Mouse (Mus musculus) small intestine, adult 2 months (tissue): ENCODE measurements around the gene Tmcc2. TPM values are rescaled to one million over a fixed set of nuclear protein-coding genes. Genes with fewer than 3 reads are reported as not detected.

Experiments
- H3K27ac ChIP-seq: fragments of 200-500 bp; 2 replicates; pipeline ENCODE4 v1.5.1; 2012; ENCODE audit warnings: low read depth, low read length, control low read depth, inconsistent platforms; ENCODE audit not compliant: insufficient read depth
- H3K27me3 ChIP-seq: fragments of 200-500 bp; 2 replicates; pipeline ENCODE4 v1.6.1; 2012; ENCODE audit warnings: mild to moderate bottlenecking, moderate library complexity, low read length, inconsistent platforms; ENCODE audit not compliant: control insufficient read depth, insufficient read depth
- H3K36me3 ChIP-seq: fragments of 200-500 bp; 2 replicates; pipeline ENCODE4 v1.6.1; 2012; ENCODE audit warnings: mild to moderate bottlenecking, low read length, control low read depth, inconsistent platforms; ENCODE audit not compliant: control insufficient read depth, insufficient read depth
- H3K4me1 ChIP-seq: fragments of 200-500 bp; 2 replicates; pipeline ENCODE4 v1.6.1; 2012; ENCODE audit warnings: low read length, inconsistent platforms, mixed read lengths; ENCODE audit not compliant: control insufficient read depth, insufficient read depth, insufficient read length
- H3K4me3 ChIP-seq: fragments of 200-500 bp; 2 replicates; pipeline ENCODE4 v1.5.1; 2012; ENCODE audit warnings: low read depth, mild to moderate bottlenecking, control low read depth, inconsistent platforms, low read length, moderate library complexity
- CTCF ChIP-seq: fragments of 200-500 bp; IDR thresholded peaks from 2 replicates; pipeline ENCODE4 v1.5.1; 2012; ENCODE audit warnings: low read depth, mild to moderate bottlenecking, control low read depth, inconsistent platforms, low read length, moderate library complexity, mixed read lengths; ENCODE audit not compliant: insufficient replicate concordance, insufficient read length; ENCODE audit errors: extremely low read depth
- POLR2A ChIP-seq: fragments of 200-500 bp; IDR thresholded peaks from 2 replicates; pipeline ENCODE4 v1.6.1; 2012; ENCODE audit warnings: low read depth, mild to moderate bottlenecking, control low read depth, inconsistent platforms, low read length, moderate library complexity
- WGBS: fragments of 180-500 bp; shearing (Covaris S2); methylation state at CpG from one replicate; pipeline ENCODE4 v1.1.7; 2018; 5-methylcytosine and 5-hydroxymethylcytosine counted together
- polyA plus RNA-seq: library from polyadenylated mRNA; depleted of rRNA; stranded (reverse); fragments of >200 nt; gene quantifications from 2 replicates; pipeline ENCODE4 v1.2.3, GENCODE M21; 2012; rRNA removed

The Tmcc2 gene
- polyA plus RNA-seq, 1 experiment, result 3.8 TPM

DNA sequence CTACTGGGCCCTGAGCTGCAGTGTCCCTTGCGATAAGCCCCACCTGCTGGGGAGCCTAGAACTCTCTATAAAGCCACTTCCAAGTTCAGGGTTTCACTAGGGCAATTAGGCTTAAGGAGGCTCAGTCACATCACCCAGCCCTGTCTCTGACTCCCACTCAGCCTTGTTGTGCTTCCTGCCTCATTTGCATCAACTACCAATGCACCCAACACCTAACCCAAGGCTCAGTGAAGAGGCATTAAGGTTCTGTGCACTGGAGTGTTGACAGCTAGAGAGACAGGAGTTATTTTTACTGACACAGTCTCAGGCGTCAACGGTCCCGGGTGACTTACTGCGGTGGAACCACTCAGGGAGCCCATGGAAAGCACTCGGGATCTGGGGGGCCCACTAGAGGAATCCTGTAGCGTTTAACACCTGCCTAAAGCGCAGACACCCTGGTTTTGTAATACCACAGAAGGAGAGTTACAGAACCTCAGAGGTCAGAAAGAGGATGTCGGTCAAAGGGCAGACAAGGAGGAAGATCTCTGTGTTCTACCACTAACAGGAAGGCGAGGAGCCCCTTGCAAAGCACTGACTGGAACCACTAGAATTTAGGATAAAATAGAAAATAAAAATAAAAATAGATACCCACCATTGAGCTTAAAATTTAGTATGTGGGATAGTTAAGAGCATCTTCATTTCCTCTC lies 79.8 kb downstream of the Tmcc2 start:
- Histone ChIP-seq H3K36me3 (no peaks in the 10 kb centered on the region), H3K4me1 (peaks cover 9% of the 10 kb centered on the region), H3K4me3 (no peak overlapping the region), H3K27me3 (no peaks in the 10 kb centered on the region), H3K27ac (no peak overlapping the region)
- 68% methylated on average over 10 of the region's 10 CpGs for WGBS
- no peak for TF ChIP-seq CTCF
- no peak for TF ChIP-seq POLR2A

DNA sequence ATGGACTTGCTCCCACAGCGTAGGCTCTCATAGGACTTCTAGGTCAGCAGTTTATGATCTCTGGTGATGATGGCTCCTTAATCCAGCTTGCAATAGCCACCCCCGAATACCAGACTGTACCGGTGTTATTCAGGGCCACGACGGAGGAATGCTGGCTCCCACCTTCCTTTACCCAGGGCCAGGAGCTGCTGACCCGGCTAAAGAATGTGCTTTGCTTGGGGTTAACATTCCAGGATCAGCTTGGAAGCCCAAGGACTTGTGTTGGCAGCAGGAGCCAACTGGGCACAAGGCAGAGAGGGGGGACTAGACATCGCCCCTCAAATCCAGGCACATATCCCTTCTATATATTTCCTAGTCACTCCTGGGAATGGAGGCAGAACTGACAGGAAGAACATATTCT lies 80.3 kb downstream of the Tmcc2 start:
- no peaks in the 10 kb centered on the region for H3K36me3 ChIP-seq
- TF ChIP-seq POLR2A (no peak), CTCF (no peak)
- peaks cover 8% of the 10 kb centered on the region for H3K4me1 ChIP-seq
- no peak overlapping the region for H3K4me3 ChIP-seq
- no peak overlapping the region for H3K27ac ChIP-seq
- WGBS, result 62% methylated on average over 7 of the region's 7 CpGs
- no peaks in the 10 kb centered on the region for H3K27me3 ChIP-seq

DNA sequence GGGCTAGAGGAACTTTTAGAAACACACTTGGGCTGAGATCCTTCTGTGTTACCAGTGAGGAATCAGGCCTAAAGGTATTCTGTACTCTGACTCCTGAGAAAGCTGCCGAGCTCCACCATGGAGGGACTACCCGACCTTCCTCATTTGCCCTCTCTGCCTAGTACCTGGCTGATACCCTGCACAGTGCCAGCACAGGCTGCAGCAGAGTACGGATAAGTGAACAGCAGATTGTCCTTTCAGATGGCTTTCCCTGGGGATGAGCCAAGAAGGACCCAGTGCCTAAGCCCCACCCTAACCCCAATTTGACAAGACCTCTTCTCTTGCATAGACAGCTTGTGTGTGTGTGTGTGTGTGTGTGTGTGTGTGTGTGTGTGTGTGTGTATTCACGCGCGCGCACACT lies 82.4 kb downstream of the Tmcc2 start:
- 78% methylated on average over 7 of the region's 7 CpGs for WGBS
- Histone ChIP-seq H3K4me1 (peaks cover 3% of the 10 kb centered on the region; the same call in 1 of the 2 replicates), H3K27ac (no peak overlapping the region), H3K27me3 (no peaks in the 10 kb centered on the region), H3K36me3 (no peaks in the 10 kb centered on the region), H3K4me3 (no peak overlapping the region)
- TF ChIP-seq CTCF, result no peak
- no peak for TF ChIP-seq POLR2A

DNA sequence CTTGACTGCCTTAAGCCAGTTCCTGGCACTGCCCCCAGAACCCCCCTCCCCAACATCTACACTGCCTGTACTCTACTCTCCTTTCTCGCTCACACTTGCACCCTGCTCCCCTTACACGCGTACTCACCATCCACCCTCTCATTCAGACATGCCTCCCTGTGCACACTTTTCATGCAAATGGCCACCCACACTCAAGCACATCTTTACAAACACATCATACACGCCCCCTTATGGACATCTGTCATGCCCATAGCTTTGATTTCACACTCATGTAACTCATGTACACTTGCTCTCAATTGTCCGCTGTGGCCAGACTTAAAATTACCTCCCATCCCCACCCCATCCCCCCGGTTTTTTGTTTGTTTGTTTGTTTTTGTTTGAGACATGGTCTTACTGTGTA lies 83.1 kb downstream of the Tmcc2 start:
- WGBS, result 83% methylated on average over 6 of the region's 6 CpGs
- no peak for TF ChIP-seq CTCF
- no peak for TF ChIP-seq POLR2A
- no peak overlapping the region for H3K4me3 ChIP-seq
- no peaks in the 10 kb centered on the region for H3K27me3 ChIP-seq
- H3K36me3 ChIP-seq, result no peaks in the 10 kb centered on the region
- H3K27ac ChIP-seq, result no peak overlapping the region
- peaks cover 2% of the 10 kb centered on the region; the same call in 1 of the 2 replicates for H3K4me1 ChIP-seq

DNA sequence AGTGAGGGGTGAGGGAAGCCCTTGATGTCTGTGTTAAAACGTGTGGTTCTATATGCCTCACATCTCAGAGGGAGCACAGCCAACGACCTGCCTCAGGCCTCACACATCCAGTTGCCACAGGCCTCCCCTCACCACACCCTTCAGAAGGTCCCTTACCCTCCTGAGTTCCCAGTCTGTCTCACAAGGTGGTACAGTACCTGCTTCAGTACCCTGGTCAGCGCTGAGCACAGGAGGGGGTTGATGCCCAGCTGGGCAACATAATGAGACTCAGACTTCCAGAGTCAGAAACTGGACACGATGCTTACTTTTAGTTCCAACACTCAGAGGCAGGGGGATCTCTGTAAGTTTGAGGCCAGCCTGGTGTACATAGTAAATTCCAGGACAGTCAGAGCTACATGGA lies 84.3 kb downstream of the Tmcc2 start:
- no peak for TF ChIP-seq CTCF
- TF ChIP-seq POLR2A, result no peak
- Histone ChIP-seq H3K27ac (no peak overlapping the region), H3K36me3 (no peaks in the 10 kb centered on the region), H3K4me1 (no peaks in the 10 kb centered on the region), H3K27me3 (no peaks in the 10 kb centered on the region), H3K4me3 (no peak overlapping the region)
- WGBS, result 27% methylated on average over 4 of the region's 4 CpGs

Other genes starting within 250 kb of the Tmcc2 start
- gene Lemd1, start 199.8 kb downstream of the Tmcc2 start, polyA plus RNA-seq, result 0.09 and 0.10 TPM in 2 replicates
- not detected in 2 replicates for gene AC124108.1, start 199.8 kb downstream of the Tmcc2 start, polyA plus RNA-seq
- gene Gm10188, start 161.5 kb downstream of the Tmcc2 start, polyA plus RNA-seq, result not detected in 2 replicates
- gene Klhdc8a, start 92.7 kb downstream of the Tmcc2 start, polyA plus RNA-seq, result 0.75 and 1.5 TPM in 2 replicates
- 24.3 and 99.9 TPM in 2 replicates for gene Nuak2, start 75.2 kb downstream of the Tmcc2 start, polyA plus RNA-seq
- gene Dstyk, start 26.3 kb upstream of the Tmcc2 start, polyA plus RNA-seq, result 1.9 and 2.5 TPM in 2 replicates
- gene Rbbp5, start 86.1 kb upstream of the Tmcc2 start, polyA plus RNA-seq, result 3.6 and 4.7 TPM in 2 replicates
- 0.74 and 1.0 TPM in 2 replicates for gene Tmem81, start 114.9 kb upstream of the Tmcc2 start, polyA plus RNA-seq
- gene Cntn2, start 152.0 kb upstream of the Tmcc2 start, polyA plus RNA-seq, result 0.08 and 0.13 TPM in 2 replicates